Mouse (Mus musculus): ENCODE results near the gene Dock10. TPM values are rescaled to one million over a fixed set of nuclear protein-coding genes. Genes with fewer than 3 reads are reported as not detected.

Gene Dock10
- polyA plus RNA-seq, 2 experiments = 3.5 to 3.6 TPM

DNA sequence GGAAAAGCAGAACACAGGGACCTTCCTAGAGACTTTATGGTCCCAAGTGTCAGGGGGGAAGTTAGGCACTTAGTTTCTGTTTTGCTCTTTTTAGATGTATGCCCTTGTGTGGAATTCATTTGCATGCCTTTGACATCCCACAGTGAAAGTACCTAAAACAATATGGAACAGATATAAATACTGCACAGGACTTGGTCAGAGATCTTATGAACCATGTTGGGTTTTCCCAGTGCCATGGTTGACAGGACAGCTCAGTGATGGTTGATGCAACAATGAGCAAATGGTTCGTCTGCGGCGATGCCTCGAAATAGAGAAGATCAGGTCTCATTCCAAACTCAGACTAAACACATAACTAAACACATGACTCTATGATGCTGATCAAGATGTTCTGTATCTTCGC is 143.6 kb downstream of the Dock10 start:
- TF ChIP-seq CTCF (IDR thresholded peaks at IDR 0.05; ENCODE audit: low read depth) = no peak
- no peak for TF ChIP-seq EP300 (IDR thresholded peaks at IDR 0.05; ENCODE audit: low read depth)
- H3K9me3 ChIP-seq (ENCODE audit: control insufficient read depth, low read length) = no peaks in the 10 kb centered on the region
- H3K36me3 ChIP-seq (replicated peaks; ENCODE audit: control insufficient read depth, insufficient read depth, low read depth) = no peaks in the 10 kb centered on the region
- H3K27me3 ChIP-seq (ENCODE audit: control insufficient read depth, insufficient read depth, low read length) = no peaks in the 10 kb centered on the region
- no peak overlapping the region for H3K4me3 ChIP-seq (ENCODE audit: insufficient read depth in 1 of 2, low read depth in 2 of 2, low read length in 2 of 2)
- no peak overlapping the region for H3K27ac ChIP-seq
- DNase-seq (ENCODE audit: low read depth in 3 of 3, low spot score in 3 of 3) = no peak
- 0 out of 4 replicates have a peak, but pooled peaks cover 0 to 2% of the 10 kb centered on the region in 2 experiments for H3K4me1 ChIP-seq (replicated peaks; ENCODE audit: control insufficient read depth in 2 of 2, insufficient read depth in 2 of 2, low read length in 1 of 2)
- WGBS (ENCODE audit: insufficient replicate concordance) = 65% methylated on average over 5 of the region's 5 CpGs
- ATAC-seq (ENCODE audit: insufficient read depth) = no peak
- no peak overlapping the region for H3K4me2 ChIP-seq (ENCODE audit: low read depth)
- H3K9ac ChIP-seq (replicated peaks) = no peak overlapping the region

DNA sequence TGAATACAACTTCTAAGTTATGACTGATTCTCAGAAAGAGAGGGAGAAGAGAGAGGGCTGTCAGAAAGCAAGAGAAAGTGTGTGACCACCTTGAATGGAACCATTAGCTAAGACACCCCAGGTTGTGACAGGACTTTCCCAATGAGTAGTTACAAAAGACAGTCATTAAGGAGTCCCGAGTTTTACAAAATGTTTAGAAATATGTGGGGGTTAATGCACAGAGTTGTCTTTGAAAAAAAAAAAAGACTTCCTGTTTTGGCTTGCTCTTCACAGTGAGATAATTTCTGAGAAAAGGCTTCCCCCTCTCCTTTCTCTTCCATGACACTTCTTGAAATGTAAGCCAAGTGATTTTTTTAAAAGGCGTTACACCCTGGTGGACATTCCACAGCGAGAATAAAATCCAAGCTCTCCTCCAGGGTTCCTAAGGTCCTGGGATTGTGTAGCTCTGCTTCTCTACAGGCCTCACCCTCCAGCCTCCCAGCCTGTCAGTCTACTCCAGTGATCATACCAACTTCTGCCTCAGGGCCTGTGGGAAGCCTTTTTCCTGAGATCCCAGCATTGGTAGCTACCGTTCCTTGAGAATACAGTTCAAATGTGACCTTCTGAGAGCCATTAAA is 144.8 kb downstream of the Dock10 start:
- Histone ChIP-seq H3K4me3 (ENCODE audit: insufficient read depth in 1 of 2, low read depth in 2 of 2, low read length in 2 of 2) (no peak overlapping the region), H3K27ac (no peak overlapping the region), H3K36me3 (replicated peaks; ENCODE audit: control insufficient read depth, insufficient read depth, low read depth) (no peaks in the 10 kb centered on the region), H3K27me3 (ENCODE audit: control insufficient read depth, insufficient read depth, low read length) (no peaks in the 10 kb centered on the region), H3K9me3 (ENCODE audit: control insufficient read depth, low read length) (no peaks in the 10 kb centered on the region), H3K9ac (replicated peaks) (no peak overlapping the region), H3K4me1 (replicated peaks; ENCODE audit: control insufficient read depth in 2 of 2, insufficient read depth in 2 of 2, low read length in 1 of 2) (0 out of 4 replicates have a peak, but pooled peaks cover 0 to 2% of the 10 kb centered on the region in 2 experiments), H3K4me2 (ENCODE audit: low read depth) (no peak overlapping the region)
- ATAC-seq (ENCODE audit: insufficient read depth) = no peak
- DNase-seq (ENCODE audit: low read depth in 3 of 3, low spot score in 3 of 3) = no peak
- no peak for TF ChIP-seq CTCF (IDR thresholded peaks at IDR 0.05; ENCODE audit: low read depth)
- no peak for TF ChIP-seq EP300 (IDR thresholded peaks at IDR 0.05; ENCODE audit: low read depth)
- WGBS (ENCODE audit: insufficient replicate concordance) = 58% methylated on average over 4 of the region's 4 CpGs

DNA sequence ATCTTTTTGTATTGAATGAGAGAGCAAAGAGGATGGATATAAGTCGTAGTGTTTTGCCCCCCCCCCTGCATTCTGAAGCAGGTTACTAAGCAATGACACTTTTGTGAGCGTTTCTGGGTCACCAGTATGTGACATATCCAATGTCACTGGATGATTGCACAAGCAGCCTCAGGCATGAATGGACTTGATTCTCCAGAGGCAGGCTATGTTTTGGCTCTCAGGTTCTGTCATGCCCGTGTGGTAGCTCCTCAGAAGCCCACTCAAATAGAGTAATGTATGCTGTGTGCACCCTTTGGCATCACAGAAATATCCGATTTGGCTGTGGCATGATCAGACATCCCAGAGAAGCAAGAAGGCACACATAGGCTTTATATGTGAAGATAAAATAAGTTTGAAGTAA is 150.8 kb downstream of the Dock10 start:
- WGBS (ENCODE audit: insufficient replicate concordance) = 53% methylated on average over 4 of the region's 4 CpGs
- DNase-seq (ENCODE audit: low read depth in 3 of 3, low spot score in 3 of 3) = no peak
- no peak for ATAC-seq (ENCODE audit: insufficient read depth)
- H3K36me3 ChIP-seq (replicated peaks; ENCODE audit: control insufficient read depth, insufficient read depth, low read depth) = no peaks in the 10 kb centered on the region
- no peak for TF ChIP-seq CTCF (IDR thresholded peaks at IDR 0.05; ENCODE audit: low read depth)
- no peak for TF ChIP-seq EP300 (IDR thresholded peaks at IDR 0.05; ENCODE audit: low read depth)
- H3K4me2 ChIP-seq (ENCODE audit: low read depth) = no peak overlapping the region
- H3K4me1 ChIP-seq (replicated peaks; ENCODE audit: control insufficient read depth in 2 of 2, insufficient read depth in 2 of 2, low read length in 1 of 2) = peaks cover 0 to 2% of the 10 kb centered on the region in 2 experiments; a peak in 1 of 4 replicates
- H3K27ac ChIP-seq = no peak overlapping the region
- no peaks in the 10 kb centered on the region for H3K9me3 ChIP-seq (ENCODE audit: control insufficient read depth, low read length)
- H3K27me3 ChIP-seq (ENCODE audit: control insufficient read depth, insufficient read depth, low read length) = no peaks in the 10 kb centered on the region
- no peak overlapping the region for H3K9ac ChIP-seq (replicated peaks)
- no peak overlapping the region for H3K4me3 ChIP-seq (ENCODE audit: insufficient read depth in 1 of 2, low read depth in 2 of 2, low read length in 2 of 2)

DNA sequence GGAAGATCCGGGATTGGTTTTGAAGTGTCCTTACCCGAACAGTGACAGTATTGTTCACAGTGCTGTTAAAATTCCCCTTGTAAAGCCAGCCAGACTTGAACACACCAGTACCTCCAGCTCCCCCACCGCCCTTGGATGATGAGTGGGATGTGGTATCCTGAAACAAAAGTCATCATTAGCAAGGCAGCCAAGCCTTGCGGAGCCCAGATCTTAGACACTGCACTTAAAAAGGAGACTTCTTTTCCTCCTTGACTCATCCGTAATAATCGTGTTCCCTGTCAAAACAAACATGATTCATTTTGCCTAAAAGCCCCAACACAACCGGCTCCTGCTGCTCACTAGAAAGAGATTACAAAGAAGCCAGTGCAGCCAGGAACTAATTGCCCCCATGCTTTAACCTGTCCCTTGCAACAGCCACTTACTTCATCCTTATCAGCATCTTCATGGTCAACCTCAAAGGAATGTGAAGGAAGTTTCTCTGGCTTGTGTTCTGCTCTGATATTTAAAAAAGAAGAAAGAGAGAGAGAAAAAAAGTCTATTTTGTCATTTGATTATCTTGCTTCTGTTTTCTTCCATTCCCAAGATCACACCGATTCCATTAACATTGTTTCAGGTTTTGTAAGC is 152.1 kb downstream of the Dock10 start:
- Histone ChIP-seq H3K27ac (no peak overlapping the region), H3K27me3 (ENCODE audit: control insufficient read depth, insufficient read depth, low read length) (no peaks in the 10 kb centered on the region), H3K9me3 (ENCODE audit: control insufficient read depth, low read length) (no peaks in the 10 kb centered on the region), H3K4me3 (ENCODE audit: insufficient read depth in 1 of 2, low read depth in 2 of 2, low read length in 2 of 2) (no peak overlapping the region), H3K4me2 (ENCODE audit: low read depth) (no peak overlapping the region), H3K4me1 (replicated peaks; ENCODE audit: control insufficient read depth in 2 of 2, insufficient read depth in 2 of 2, low read length in 1 of 2) (peaks cover 0 to 2% of the 10 kb centered on the region in 2 experiments; a peak in 1 of 4 replicates), H3K36me3 (replicated peaks; ENCODE audit: control insufficient read depth, insufficient read depth, low read depth) (no peaks in the 10 kb centered on the region), H3K9ac (replicated peaks) (no peak overlapping the region)
- ATAC-seq (ENCODE audit: insufficient read depth) = no peak
- TF ChIP-seq CTCF (IDR thresholded peaks at IDR 0.05; ENCODE audit: low read depth) = no peak
- TF ChIP-seq EP300 (IDR thresholded peaks at IDR 0.05; ENCODE audit: low read depth) = no peak; the same call in 1 of the 2 replicates
- no peak for DNase-seq (ENCODE audit: low read depth in 3 of 3, low spot score in 3 of 3)
- WGBS (ENCODE audit: insufficient replicate concordance) = 20% methylated on average over 8 of the region's 8 CpGs

DNA sequence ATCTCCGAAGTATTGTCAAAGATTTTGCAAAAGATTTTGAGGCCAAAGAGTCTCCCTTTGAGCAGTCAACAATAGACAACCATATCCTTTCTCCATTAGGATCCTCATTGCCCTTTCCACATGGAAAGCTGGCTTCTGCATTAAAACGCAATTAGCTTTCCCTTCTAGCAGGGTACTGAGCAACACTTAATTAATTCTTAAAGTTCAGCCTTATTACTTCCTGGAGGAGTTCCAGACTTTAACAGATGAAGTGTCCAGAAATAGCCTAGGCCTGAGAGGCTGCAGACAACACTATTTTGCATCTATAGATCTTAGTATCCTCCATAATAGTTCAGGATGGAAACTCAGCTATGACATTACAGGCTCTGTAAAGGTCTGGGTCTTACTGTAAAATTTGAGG is 154.0 kb downstream of the Dock10 start:
- Histone ChIP-seq H3K36me3 (replicated peaks; ENCODE audit: control insufficient read depth, insufficient read depth, low read depth) (no peaks in the 10 kb centered on the region), H3K27ac (no peak overlapping the region), H3K9ac (replicated peaks) (no peak overlapping the region), H3K4me2 (ENCODE audit: low read depth) (no peak overlapping the region), H3K27me3 (ENCODE audit: control insufficient read depth, insufficient read depth, low read length) (no peaks in the 10 kb centered on the region), H3K4me1 (replicated peaks; ENCODE audit: control insufficient read depth in 2 of 2, insufficient read depth in 2 of 2, low read length in 1 of 2) (peaks cover 0 to 2% of the 10 kb centered on the region in 2 experiments; a peak in 1 of 4 replicates), H3K9me3 (ENCODE audit: control insufficient read depth, low read length) (no peaks in the 10 kb centered on the region), H3K4me3 (ENCODE audit: insufficient read depth in 1 of 2, low read depth in 2 of 2, low read length in 2 of 2) (no peak overlapping the region)
- WGBS (ENCODE audit: insufficient replicate concordance) = 68% methylated on average over 2 of the region's 2 CpGs
- DNase-seq (ENCODE audit: low read depth in 3 of 3, low spot score in 3 of 3) (no peak), ATAC-seq (ENCODE audit: insufficient read depth) (no peak)
- TF ChIP-seq EP300 (IDR thresholded peaks at IDR 0.05; ENCODE audit: low read depth) (no peak), CTCF (IDR thresholded peaks at IDR 0.05; ENCODE audit: low read depth) (no peak)
